Mouse (Mus musculus): Measurements from ENCODE around the gene Itm2b.

Itm2b gene

DNA sequence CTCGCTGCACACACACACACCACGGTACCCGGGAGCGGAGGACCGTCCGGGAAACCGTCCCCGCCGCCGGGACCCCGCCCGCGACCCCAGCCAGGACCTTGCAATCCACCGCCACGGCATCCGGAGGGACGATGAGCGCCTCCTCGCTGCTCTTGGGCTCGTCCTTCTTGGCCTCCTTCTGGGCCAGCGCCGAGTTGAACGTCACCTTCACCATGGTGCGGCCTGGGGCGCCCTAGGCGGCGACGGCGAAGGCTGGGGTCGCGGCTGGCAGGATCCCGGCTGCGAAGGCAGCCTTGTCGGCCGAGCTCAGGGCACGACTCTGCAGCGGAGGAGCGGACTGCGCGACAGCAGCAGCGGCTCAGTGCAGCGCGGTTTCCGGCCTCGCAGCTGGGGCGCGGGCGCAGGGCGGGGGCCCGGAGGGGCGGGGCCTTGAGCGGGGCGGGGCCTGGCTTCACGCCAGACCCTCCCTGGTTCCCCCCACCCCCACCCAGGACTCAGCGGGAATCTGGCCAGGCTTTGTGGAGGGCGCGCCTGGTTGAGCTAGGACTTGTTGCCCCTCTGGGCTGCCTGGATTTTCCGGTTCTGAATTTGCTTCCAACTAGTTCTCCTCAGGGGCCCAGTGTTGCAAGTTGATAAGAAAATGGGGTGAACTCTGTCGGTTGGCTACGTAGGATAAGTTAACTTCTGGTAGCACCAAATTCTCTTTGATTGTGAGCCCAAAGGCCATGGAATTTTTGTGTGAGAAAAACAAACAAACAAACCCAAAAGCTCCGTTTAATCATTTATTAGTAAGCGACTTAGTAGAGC, at the start of gene Itm2b:
Gene Itm2b, minus strand, starts transcription at position 377 of the 807 bp plus-strand sequence.
- in situ Hi-C loops (cut with MboI; ENCODE audit: low pct_unique_long_range_greater_than_20kb in 1 of 2, low sequenced_read_pairs in 2 of 2, unreplicated experiment in 1 of 2) = no loop called here

DNA sequence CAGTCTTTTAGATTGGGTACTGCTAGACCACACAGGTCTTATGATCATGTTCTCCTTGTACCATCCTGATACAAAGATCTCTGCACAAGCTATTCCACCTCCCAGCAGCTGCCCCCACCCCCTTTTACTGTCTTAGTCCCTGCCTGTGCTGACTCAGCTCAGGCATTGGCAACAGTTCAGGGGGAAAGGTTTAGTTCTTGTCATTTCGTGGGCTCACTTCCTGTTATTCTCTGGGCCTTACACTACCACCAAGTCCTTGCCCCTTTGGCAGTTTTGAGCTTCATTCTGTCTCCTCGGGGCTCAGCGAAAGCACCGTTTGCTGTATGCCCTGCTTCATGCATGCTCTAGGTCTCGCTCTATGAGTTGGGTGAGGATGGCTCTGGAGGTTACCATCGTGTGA, 48.4 kb upstream of the Itm2b start:
- in situ Hi-C loops (cut with MboI; ENCODE audit: low pct_unique_long_range_greater_than_20kb in 1 of 2, low sequenced_read_pairs in 2 of 2, unreplicated experiment in 1 of 2) = no loop called here

DNA sequence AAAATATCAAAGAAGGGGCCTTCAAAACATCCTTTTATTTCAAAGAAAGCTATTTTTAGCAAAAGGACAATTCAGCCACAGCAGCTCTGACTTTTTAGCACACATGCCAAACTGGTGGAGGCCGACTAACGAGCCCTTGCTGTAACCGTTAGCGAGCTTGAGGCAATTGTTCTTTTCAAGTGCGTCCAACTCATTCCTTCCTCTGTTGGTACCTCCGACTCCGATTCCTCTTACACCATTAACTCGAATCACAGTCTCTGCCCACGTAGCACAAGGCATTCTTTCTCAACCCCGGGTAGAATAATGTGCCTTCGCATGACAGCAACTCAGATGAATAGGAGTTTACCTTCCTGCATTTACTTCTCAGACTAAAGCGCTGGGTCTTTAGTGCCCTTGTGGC, 45.5 kb upstream of the Itm2b start:
- in situ Hi-C loops (cut with MboI; ENCODE audit: low pct_unique_long_range_greater_than_20kb in 1 of 2, low sequenced_read_pairs in 2 of 2, unreplicated experiment in 1 of 2) = no loop called here

DNA sequence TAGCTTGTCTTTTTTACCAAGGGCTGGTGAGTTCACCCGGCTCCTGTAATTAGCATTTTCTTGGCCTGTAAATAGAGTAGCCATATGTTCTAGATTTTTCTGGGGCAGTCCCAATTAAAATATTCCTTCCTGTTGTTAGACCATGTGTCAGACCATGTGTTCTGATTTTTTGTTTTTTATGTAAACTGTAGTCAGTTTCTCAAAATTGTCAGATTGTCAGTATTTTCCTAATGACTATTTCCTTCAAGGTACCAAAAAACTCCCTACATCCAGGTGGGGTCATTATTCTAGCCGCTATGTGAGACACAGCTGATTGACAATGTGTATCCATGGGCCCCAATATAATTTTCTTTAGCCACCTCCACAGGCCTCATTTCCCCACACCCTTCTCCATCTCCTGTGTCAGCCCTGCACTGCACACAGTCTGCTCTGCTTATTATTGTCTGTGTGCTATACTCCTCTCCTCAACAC, 40.5 kb upstream of the Itm2b start:
- in situ Hi-C loops (cut with MboI; ENCODE audit: low pct_unique_long_range_greater_than_20kb in 1 of 2, low sequenced_read_pairs in 2 of 2, unreplicated experiment in 1 of 2) = no loop called here

DNA sequence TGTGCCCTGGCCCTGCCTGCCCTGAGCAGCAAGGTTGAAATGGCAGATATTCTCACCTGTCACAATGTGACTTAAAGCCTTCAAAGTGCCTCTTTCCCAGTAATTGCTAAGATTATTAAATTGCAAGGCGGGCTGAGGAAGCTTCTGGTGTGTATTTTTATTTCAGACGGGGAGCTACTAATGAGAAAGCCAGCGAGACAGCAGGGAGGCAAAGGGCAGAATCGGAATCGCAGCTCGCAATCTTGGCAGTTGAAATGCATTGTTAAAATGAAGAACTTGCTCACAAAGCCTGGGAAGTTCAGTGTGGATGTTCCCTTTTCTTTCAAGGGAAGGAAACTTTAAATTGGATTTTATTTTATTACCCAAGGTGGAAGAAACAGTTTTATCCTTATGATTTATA, 39.9 kb upstream of the Itm2b start:
- in situ Hi-C loops (cut with MboI; ENCODE audit: low pct_unique_long_range_greater_than_20kb in 1 of 2, low sequenced_read_pairs in 2 of 2, unreplicated experiment in 1 of 2) = no loop called here

DNA sequence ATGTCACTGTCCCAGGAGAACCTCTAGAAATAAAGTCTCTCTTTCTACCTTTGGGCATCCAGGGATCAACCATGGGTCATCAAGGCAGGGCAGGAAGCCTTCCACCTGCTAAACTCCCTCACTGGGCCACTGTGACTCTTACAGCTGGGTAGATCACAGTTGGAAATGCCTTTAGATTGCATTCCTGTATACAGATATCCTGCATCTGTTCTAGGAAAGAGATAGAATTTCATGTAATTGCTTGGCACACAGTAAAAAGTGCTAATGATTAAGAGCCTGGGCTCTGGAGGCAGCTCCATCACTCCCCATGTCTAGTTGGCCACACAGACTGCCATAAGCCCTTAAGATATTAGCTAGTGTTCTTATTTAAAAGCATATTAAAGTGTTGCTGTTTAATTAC, 38.5 kb upstream of the Itm2b start:
- in situ Hi-C loops (cut with MboI; ENCODE audit: low pct_unique_long_range_greater_than_20kb in 1 of 2, low sequenced_read_pairs in 2 of 2, unreplicated experiment in 1 of 2) = no loop called here

DNA sequence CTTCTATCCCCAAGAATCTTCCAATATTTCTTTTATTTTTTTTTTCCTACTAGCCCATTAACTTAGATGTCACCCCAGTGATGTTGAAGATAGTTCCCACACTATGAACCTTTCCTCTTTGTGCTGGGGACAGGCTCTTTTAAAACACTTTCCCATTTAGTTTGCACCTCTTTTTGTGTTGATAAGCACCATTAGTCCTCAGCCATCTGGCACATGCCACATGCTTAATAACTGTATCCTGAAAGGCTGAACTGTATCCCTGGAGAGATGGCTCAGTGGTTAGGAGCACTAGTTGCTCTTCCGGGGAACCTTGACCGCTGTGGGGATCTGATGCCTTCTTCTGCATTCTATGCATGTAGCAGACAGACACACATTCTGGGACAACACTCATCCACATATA, 37.5 kb upstream of the Itm2b start:
- in situ Hi-C loops (cut with MboI; ENCODE audit: low pct_unique_long_range_greater_than_20kb in 1 of 2, low sequenced_read_pairs in 2 of 2, unreplicated experiment in 1 of 2) = no loop called here

DNA sequence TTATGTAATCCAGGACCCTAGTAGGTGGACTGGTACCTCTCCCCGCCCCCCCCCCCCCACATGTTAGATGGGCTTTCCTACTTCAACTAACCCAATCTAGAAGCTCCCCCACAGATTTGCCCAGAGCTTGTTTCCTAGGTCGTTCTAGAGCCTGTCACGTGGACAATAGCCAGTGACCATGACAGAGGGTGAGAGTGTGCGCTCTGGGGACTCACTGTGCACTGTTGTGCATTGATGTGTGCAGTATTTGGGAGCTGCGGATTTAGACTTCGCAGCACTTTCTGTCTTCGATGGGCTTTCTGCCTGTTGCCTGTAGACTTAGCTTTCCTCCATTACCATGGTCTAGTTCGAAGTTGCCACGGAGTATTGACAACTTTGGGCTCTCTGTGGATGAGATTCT, 36.5 kb upstream of the Itm2b start:
- in situ Hi-C loops (cut with MboI; ENCODE audit: low pct_unique_long_range_greater_than_20kb in 1 of 2, low sequenced_read_pairs in 2 of 2, unreplicated experiment in 1 of 2) = no loop called here

DNA sequence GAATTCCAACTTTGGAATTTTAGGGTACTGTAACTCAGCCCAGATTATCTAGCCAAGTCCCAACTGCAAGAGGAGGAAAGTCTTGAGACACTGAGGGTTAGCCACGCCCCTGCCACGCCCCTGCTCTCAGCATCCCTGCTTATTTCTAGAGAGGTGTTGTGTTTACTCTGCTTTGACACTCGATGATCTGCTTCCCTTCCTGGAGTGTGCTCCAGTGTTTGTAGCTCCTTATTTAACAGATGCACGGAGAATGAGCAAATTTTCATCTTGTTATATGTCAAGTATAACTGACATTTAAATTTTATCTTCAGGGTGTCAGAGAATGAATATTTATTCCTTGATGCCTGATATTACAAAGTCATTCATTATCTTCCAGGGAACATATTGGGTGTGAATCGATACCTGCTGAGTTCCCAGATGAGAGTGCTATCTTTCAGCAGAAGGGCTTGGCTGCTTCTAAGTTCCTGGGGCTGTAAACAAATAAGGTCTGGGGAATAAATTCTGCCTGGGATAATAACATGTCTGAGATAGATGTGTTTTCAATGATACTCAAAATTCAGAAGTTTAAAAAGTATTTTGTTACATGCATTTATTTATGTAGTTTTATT, 35.2 kb upstream of the Itm2b start:
- in situ Hi-C loops (cut with MboI; ENCODE audit: low pct_unique_long_range_greater_than_20kb in 1 of 2, low sequenced_read_pairs in 2 of 2, unreplicated experiment in 1 of 2) = no loop called here

DNA sequence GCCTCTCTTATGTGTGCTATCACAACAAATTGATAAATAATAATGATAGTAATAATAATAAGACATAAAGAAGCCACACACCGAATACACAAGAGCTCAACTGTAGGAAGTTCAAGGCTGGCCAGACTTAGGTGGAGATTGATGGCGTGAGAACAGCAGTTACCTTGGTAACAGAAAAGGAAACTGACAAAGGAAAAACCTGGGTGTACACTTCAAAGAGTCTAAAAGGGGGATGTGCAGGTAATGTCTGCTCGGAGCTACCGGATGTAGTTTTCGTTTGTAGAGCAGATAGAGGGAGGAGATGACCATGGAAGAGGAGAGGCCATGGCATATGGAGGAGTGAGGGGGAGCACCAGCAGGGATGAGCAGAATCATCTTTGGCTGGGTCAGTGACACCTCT, 31.4 kb upstream of the Itm2b start:
- in situ Hi-C loops (cut with MboI; ENCODE audit: low pct_unique_long_range_greater_than_20kb in 1 of 2, low sequenced_read_pairs in 2 of 2, unreplicated experiment in 1 of 2) = no loop called here

DNA sequence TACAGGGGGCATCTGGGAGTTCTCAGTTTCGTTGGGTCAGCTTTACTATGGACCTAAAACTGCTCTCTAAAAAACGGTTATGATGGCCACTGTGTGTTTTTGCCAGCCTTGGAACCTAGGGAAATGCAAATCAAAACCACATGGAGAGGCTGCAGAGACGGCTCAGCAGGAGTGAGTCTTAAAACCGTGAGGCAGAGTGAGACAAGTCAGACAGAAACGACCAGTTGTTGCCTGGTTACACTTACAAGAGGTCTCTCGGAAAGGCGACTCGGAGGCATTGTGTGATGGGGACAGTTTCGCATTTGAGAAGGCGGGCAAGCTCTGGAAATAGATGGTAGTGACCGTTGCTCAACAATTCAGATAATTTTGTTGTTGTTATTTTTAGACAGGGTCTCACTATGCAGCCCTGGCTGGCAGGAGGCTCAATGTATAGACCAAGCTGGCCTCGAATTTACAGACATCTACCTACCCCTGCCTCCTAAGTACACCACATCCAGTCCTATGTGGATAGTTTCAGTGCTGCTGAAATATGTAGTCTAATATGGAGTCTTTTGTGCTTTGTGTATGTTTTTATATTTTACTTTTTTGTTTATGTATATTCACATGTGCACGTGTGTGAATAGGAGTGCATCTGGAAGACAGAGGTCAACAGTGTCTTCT, 30.4 kb upstream of the Itm2b start:
- in situ Hi-C loops (cut with MboI; ENCODE audit: low pct_unique_long_range_greater_than_20kb in 1 of 2, low sequenced_read_pairs in 2 of 2, unreplicated experiment in 1 of 2) = no loop called here

DNA sequence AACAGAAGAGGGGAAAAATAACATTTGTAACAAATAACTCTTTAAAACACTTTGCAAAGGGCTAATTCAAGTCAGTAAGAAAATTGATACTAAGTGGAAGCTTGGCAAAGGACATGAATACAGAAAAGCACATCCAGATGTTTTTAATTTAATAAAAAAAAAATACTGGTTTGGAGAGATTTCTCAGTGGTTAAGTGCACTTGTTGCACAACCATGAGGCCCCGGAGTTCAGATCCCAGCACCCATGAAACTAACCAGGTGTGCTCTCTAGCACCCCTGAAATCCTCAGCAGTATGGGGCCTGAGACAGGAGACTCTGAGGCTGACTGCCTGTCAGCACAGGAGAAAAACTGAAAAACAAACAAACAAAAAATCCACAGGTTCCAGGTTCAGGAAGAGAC, 26.6 kb upstream of the Itm2b start:
- in situ Hi-C loops (cut with MboI; ENCODE audit: low pct_unique_long_range_greater_than_20kb in 1 of 2, low sequenced_read_pairs in 2 of 2, unreplicated experiment in 1 of 2) = no loop called here

DNA sequence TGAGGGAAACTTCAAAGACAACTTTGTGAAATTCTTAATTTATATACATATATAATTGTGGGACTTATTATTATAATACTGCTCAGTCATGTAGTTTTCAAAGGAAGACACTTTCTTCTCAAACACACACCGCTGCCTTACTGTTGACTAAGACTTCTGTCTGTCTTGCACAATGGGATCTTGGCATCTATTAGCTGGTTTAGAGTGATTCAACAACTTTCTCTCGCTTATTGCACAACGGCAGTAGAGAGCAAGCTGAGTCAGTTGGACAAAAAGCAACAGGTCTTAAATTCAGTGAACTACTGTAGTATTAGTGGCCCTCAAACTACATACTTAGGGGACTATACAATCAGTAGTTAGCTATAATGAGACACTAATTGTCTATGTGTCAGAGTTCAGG, 25.0 kb upstream of the Itm2b start:
- in situ Hi-C loops (cut with MboI; ENCODE audit: low pct_unique_long_range_greater_than_20kb in 1 of 2, low sequenced_read_pairs in 2 of 2, unreplicated experiment in 1 of 2) = no loop called here

DNA sequence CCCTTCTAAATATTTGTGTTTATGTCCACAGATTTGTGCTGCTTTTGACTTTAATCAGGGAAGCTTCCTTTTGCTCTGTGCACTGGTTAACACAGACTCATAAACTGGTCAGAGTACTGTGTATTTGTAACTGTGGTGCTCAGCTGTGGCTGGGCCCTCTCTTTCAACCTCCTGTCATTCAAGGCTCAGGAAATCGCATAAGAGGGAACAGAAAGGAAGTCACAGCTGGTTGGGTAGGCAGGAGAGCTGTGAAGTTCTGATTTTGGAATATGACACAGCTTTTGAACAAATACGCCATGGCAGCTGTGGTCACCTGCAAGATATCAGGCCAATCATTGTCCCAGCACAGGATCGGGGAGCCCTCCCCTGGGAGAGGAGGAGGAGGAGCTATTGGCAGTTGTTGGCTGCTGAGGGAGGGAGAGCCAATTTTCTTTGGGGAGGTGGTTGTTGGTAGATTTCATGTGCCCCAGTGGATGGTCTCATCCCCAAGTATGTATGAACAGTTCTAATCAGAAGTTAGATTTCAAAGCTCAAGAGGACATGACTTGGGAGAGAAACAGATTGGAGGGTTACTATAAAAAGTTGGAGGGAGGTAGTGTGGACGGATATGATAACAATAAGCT, 23.2 kb upstream of the Itm2b start:
- in situ Hi-C loops (cut with MboI; ENCODE audit: low pct_unique_long_range_greater_than_20kb in 1 of 2, low sequenced_read_pairs in 2 of 2, unreplicated experiment in 1 of 2) = no loop called here

DNA sequence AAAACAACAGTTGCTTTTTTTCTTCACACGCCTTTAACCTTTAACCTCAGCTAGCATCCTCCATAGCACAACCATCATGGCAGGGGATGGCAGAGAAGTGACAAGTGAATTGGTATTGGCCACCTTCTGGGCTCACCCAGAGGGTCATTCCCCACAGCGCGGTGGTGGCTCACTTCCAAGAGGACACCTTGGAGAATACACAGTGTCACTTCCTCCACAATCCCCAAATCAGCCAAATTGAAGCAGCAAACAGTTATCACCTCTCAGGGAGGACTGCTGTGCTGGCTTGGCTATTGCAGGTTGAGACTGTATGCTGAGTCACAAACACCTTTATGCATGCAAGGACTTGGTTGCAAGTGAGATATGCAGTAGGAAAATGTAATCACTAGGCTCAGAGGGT, 18.9 kb upstream of the Itm2b start:
- in situ Hi-C loops (cut with MboI; ENCODE audit: low pct_unique_long_range_greater_than_20kb in 1 of 2, low sequenced_read_pairs in 2 of 2, unreplicated experiment in 1 of 2) = no loop called here

DNA sequence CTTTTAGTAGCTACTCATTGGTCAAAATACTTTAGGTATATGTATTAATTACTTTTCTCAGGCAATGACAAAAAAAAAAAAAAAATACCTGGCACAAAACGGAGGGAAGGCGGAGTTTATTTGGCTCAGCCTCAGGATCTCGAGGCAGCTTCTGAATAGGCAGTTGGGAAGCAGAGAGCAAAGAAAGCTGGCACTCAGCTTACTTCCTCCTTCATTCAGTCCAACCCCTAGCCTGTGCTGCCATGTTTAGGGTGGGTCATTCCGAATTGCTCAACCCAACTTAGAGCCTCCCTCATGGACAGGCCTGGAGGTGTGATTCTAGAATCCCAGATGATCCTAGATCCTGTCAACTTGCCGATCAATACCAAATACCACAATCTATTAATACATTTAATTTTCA, 18.3 kb upstream of the Itm2b start:
- in situ Hi-C loops (cut with MboI; ENCODE audit: low pct_unique_long_range_greater_than_20kb in 1 of 2, low sequenced_read_pairs in 2 of 2, unreplicated experiment in 1 of 2) = no loop called here

DNA sequence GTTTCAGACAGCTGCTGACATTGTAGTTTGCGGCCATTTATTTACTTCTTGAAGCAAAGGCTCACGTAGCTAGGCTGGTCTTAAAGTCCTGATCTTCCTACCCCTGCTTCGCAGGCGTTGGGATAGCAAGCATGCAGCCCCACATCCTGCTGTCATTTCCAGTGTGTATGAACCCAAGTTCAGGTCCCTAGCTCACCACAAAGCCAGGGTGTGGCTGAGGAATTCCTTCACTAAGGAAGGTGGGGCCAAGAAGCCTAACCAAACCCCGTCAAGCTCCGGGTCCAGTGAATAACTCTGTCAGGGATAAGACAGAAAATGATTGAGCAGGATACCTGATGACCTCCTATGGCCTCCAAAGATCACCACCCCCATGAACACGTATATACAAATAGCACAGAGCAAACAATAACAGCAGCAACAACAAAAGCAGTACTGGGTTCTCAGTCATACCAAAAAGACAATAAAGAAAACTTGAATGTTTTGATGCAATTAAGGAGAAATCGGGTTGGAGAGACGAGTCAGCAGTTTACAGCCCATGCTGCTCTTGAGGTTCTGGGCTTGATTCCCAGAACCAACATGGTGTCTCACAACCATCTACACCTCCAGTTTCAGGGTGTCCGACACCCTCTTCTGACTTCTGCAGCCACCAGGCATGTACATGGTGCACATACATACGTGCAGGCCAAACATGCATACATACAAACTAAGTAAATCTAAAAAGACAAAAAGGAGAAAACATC, 17.4 kb upstream of the Itm2b start:
- in situ Hi-C loops (cut with MboI; ENCODE audit: low pct_unique_long_range_greater_than_20kb in 1 of 2, low sequenced_read_pairs in 2 of 2, unreplicated experiment in 1 of 2) = no loop called here

DNA sequence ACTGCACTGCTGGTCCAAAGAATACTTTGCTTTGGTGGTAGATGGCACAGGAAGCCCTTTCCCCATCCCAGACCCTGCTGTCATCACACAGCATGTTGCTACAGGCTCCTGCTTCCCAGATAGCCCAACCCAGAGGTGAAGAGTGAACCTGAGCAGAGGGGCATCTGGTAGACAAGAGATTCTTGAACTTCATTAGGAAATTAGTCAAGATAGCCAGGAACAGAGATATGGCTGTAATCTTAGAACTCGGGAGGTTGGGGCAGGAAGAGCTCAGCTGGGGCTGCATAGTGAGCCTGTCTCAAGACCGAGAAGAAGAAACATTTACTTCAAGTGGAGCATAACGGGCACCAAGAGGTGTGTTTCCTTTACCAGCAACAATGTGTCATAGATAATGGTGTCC, 16.3 kb upstream of the Itm2b start:
- in situ Hi-C loops (cut with MboI; ENCODE audit: low pct_unique_long_range_greater_than_20kb in 1 of 2, low sequenced_read_pairs in 2 of 2, unreplicated experiment in 1 of 2) = no loop called here
